Mouse (Mus musculus) ES-Bruce4 (cell line): ENCODE measurements around the gene Sf3a2. TPM values are rescaled to one million over a fixed set of nuclear protein-coding genes. Genes with fewer than 3 reads are reported as not detected.
A peak's percentile ranks its signal among the peaks of the same experiment; 100 is the strongest.

ENCODE experiments used
- H3K27ac ChIP-seq: 2 replicates; pipeline ENCODE4 v1.5.1; 2012; ENCODE audit warnings: low read length, inconsistent platforms; ENCODE audit not compliant: insufficient read depth
- H3K27me3 ChIP-seq: 2 replicates; pipeline ENCODE4 v1.6.1; 2012; ENCODE audit warnings: mild to moderate bottlenecking, low read length, inconsistent platforms; ENCODE audit not compliant: control insufficient read depth, poor library complexity, insufficient read depth, severe bottlenecking
- H3K36me3 ChIP-seq: 2 replicates; pipeline ENCODE4 v1.6.1; 2012; ENCODE audit warnings: inconsistent platforms, mild to moderate bottlenecking, low read length, moderate library complexity; ENCODE audit not compliant: control insufficient read depth, poor library complexity, insufficient read depth, severe bottlenecking
- H3K4me1 ChIP-seq: one replicate; pipeline ENCODE4 v1.8.1; 2011; ENCODE audit warnings: low read length; ENCODE audit not compliant: control insufficient read depth, insufficient read depth
- H3K4me3 ChIP-seq: 2 replicates; pipeline ENCODE4 v1.5.1; 2011; ENCODE audit warnings: low read depth, mild to moderate bottlenecking, low read length
- H3K9ac ChIP-seq: 2 replicates; pipeline ENCODE4 v1.6.1; 2012; ENCODE audit warnings: low read depth, mild to moderate bottlenecking, inconsistent platforms; ENCODE audit not compliant: poor library complexity, severe bottlenecking
- H3K9me3 ChIP-seq: replicated peaks from 2 replicates; pipeline ENCODE4 v1.6.1; 2012; ENCODE audit warnings: mild to moderate bottlenecking, low read length, inconsistent platforms; ENCODE audit not compliant: control insufficient read depth, poor library complexity, insufficient read depth, severe bottlenecking
- CTCF ChIP-seq: IDR thresholded peaks from one replicate; pipeline ENCODE4 v1.8.1; 2011; ENCODE audit warnings: low read depth, low read length
- EP300 ChIP-seq: IDR thresholded peaks from 2 replicates; pipeline ENCODE4 v1.6.1; 2011; ENCODE audit warnings: low read depth, low read length; ENCODE audit not compliant: insufficient read depth
- POLR2A ChIP-seq: IDR thresholded peaks from one replicate; pipeline ENCODE4 v1.8.1; 2011; ENCODE audit warnings: low read length; ENCODE audit not compliant: insufficient read depth
- polyA plus RNA-seq: library from polyadenylated mRNA; stranded (reverse); fragments of >200 nt; gene quantifications from 2 replicates; pipeline ENCODE4 v1.2.4, GENCODE M21; 2011; ENCODE audit warnings: low read depth; ENCODE audit not compliant: missing spikeins, insufficient read depth, insufficient read length

Gene Sf3a2
- polyA plus RNA-seq = 90.1 and 100 TPM in 2 replicates

DNA sequence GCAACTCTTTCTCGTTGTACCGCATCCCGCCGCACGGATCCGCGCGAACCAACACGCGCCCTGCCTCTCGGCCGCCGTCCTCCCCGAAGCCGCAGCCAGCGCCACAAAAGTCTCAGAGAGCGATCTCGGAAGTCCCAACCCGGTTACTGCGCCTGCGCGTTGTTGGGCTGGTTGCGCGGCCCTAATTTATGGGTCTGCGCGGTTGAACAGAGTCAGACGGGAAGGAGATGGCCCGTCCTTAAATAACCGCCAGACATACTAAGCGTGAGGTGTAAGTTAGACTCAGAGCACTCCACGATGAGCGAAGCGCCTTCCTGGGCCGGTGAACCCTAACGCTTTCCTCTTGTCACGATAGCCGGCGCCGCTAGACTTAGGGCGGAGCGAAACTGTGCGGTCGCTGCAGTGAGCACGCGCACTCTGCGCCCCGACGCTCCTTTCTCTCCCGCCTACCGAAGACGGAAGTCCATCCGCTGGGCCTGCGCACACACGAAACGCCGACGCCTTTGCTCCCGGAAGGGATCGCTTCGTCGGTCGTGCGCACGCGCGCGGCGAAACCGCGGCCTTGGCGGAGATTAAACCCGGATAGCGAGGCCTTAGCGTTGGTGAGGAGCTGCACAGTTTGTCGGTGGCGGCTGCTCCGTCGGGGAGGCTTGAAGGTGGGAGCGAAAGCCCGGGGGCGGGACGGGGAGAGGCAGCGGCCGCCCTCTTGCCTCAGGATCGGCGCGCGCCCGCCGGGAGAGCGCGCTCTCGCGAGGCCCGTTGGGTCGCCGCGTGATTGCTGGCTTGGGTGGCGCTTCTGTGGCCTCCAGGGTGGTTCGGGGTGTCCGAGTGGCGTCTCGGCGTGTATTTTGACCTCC lies at the start of gene Sf3a2, which contains the start of gene Plekhj1:
Gene Sf3a2 (plus strand): TSS at position 49 of the 857 bp plus-strand sequence.
Gene Plekhj1 (minus strand): TSS at position 477 of the 857 bp plus-strand sequence.
- Histone ChIP-seq H3K27ac (peak within 1 kb of the TSS; percentile 71), H3K36me3 (peaks cover 18% of the 10 kb centered on the region)
- TF ChIP-seq CTCF (no peak), EP300 (0 out of 2 replicates have a peak, but pooled peaks have one; percentile 4), POLR2A (peak; percentile 80)

DNA sequence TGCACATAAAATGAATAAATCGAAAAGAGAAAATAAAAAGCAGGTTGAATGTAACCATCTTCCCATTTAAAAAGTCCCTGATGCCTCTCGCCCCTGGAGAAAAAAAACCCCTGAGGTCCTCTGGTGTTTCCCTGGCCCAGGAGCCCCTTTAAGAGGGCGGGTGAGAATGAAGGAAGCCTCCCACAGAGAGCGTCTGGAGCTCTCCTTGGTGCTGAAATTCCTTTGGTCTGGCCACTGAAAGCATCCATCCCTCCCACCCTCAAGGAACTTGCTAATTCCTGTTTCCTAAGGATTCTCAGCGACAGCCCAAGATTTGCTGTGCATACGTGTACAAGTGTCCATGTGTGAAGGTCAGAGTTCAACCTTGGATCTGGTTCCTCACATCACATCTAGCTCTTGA lies 49.4 kb upstream of the Sf3a2 start:
- no peak overlapping the region for H3K4me3 ChIP-seq
- TF ChIP-seq POLR2A = no peak
- no peak for TF ChIP-seq CTCF
- no peak for TF ChIP-seq EP300
- H3K4me1 ChIP-seq = no peaks in the 10 kb centered on the region
- H3K27ac ChIP-seq = no peak overlapping the region
- no peaks in the 10 kb centered on the region for H3K9me3 ChIP-seq
- H3K36me3 ChIP-seq = no peaks in the 10 kb centered on the region
- no peaks in the 10 kb centered on the region for H3K27me3 ChIP-seq
- no peak overlapping the region for H3K9ac ChIP-seq

More for the DNA sequence above, at the start of gene Sf3a2, which contains the start of gene Plekhj1:
- Histone ChIP-seq H3K4me3 (peak within 1 kb of the TSS; percentile 99), H3K4me1 (peaks cover 2% of the 10 kb centered on the region), H3K9me3 (no peaks in the 10 kb centered on the region), H3K9ac (peak within 1 kb of the TSS; percentile 81), H3K27me3 (no peaks in the 10 kb centered on the region)

DNA sequence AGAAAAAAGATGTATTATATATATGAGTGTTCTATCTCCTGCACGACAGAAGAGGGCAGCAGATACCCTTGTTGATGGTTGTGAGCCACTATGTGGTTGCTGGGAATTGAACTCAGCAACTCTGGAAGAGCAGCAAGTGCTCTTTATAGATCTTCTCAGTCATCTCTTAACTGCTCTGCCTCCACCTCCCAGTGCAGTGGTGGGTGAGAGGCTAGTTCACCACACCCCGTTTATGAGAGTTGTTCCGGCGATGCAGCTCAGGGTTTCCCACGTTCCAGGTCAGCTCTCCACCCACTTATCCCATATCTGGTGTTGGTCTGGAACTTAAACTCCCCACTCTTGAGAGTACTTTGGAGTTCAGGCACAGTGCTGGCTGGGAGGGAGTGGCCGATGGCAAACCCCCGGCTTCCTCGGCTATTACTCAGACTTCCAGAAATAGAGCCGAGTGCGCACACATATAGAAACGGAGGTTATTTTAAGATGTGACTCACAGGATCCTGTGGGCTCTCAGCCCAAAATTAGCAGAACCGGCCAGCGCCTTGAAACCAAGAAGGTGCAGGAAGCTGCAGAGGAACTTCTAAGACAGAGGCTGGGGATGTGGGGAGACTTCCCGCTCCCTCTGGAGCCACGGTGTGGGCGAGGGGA lies 46.7 kb upstream of the Sf3a2 start:
- Histone ChIP-seq H3K27me3 (no peaks in the 10 kb centered on the region), H3K9ac (peak overlapping the region; percentile 32), H3K4me1 (no peaks in the 10 kb centered on the region), H3K27ac (peak overlapping the region; percentile 0; the same call in 1 of the 2 replicates), H3K36me3 (no peaks in the 10 kb centered on the region), H3K4me3 (peak overlapping the region; percentile 67), H3K9me3 (no peaks in the 10 kb centered on the region)
- TF ChIP-seq POLR2A (no peak), EP300 (no peak), CTCF (peak; percentile 6)

DNA sequence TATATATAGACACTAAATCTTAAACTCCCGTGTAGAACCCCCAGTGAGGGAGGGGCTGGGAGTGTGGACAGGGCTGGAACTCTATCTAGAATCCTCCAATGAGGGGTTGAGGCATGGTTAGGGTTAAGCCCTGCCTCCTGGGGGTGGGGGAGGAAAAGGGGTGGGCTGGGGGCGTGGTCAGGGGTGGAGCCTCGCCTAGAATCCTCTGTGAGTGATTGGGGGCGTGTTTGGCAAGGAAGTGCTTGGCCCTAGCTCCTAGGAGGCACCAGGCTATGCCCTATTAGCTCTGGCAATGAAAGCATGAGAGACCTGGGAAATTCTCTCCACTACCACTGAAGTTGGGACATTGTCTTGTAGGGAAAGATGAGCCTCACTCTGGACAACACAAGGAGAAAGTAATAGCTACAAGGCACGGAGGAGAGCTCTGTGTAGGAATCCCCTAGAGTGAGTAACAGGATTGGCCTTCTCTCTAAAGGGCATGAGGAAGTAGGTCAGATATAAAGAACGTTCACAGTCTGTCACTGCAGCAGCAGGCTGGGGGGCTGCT lies 45.8 kb upstream of the Sf3a2 start:
- no peak for TF ChIP-seq EP300
- TF ChIP-seq CTCF = no peak
- TF ChIP-seq POLR2A = no peak
- Histone ChIP-seq H3K27me3 (no peaks in the 10 kb centered on the region), H3K4me1 (no peaks in the 10 kb centered on the region), H3K9ac (peak overlapping the region; percentile 32), H3K9me3 (no peaks in the 10 kb centered on the region), H3K4me3 (peak overlapping the region; percentile 67), H3K36me3 (no peaks in the 10 kb centered on the region), H3K27ac (peak overlapping the region; percentile 38)

DNA sequence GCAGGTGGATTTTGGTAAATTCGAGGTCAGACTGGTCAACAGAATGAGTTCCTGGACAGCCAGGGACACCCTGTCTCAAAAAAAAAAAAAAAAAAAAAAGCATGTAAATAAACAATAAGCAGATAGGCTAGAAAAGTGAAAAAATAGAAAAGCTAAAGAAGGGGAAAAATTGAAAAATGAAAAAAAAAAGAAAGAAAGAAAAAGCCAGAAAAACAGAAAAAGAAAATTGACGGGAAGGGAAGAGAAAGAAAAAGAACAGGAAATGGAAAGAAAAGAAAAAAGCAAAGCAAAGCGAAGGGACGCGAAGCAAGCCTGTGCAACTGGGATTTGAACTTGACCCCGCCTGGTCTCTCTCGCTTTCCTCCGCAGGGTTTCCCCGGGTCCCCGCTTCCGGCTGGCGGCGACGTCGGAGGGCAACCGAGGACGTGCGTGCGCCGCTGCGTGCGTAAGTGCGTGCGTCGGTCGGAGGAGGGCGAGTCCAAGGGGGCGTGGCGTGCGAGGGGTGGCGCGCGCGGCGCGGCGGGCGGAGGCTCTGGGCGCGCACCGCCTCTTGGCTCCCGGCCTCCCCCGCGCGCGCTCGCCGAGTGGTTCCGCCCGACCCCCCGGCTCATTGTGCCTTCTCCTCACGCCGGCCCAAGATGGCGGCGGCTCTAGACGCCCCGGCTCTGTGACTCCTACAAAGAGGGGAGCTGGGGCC lies 43.3 kb upstream of the Sf3a2 start, which contains the start of gene Dot1l:
Gene Dot1l (plus strand): TSS at position 613 of the 697 bp plus-strand sequence.
- peak within 1 kb of the TSS; percentile 98 for H3K9ac ChIP-seq
- no peaks in the 10 kb centered on the region for H3K9me3 ChIP-seq
- H3K27me3 ChIP-seq = no peaks in the 10 kb centered on the region
- TF ChIP-seq EP300 (0 out of 2 replicates have a peak, but pooled peaks have one; percentile 46), CTCF (no peak), POLR2A (peak; percentile 78)
- 0 out of 2 replicates have a peak within 1 kb of the TSS, but pooled peaks have one; percentile 6 for H3K27ac ChIP-seq
- H3K4me3 ChIP-seq = peak within 1 kb of the TSS; percentile 89
- no peaks in the 10 kb centered on the region for H3K36me3 ChIP-seq
- H3K4me1 ChIP-seq = no peaks in the 10 kb centered on the region
